Mouse (Mus musculus): ENCODE data around the gene Adgrf4.

DNA sequence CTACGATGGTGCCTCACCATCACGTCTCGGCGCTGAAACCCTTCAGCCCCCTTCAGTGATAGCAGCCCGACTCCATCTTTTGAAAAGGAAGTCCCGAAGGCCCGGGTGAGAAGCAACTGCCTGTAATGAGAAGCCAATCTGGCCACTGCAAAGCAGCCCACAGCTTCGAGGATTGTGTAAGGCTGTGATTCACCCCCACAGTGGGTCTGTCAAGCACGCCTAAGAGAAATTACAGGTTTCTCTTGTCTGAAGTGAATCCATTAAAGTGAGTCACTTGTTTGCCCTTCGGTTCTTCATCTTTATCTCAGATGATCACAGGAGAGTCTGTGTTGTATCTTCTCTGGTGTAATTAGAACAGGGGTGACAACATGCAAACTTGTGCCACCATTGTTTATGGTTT, at the start of gene Adgrf4:
- TF ChIP-seq CTCF (IDR thresholded peaks at IDR 0.05; ENCODE audit: control insufficient read depth, insufficient read depth, insufficient read length) (no peak), USF1 (IDR thresholded peaks at IDR 0.05; ENCODE audit: low read depth) (no peak), MYOG (IDR thresholded peaks at IDR 0.05; ENCODE audit: control insufficient read depth, extremely low read depth, insufficient read length) (no peak), CEBPB (IDR thresholded peaks at IDR 0.05; ENCODE audit: low read depth) (no peak), MYOD1 (IDR thresholded peaks at IDR 0.05; ENCODE audit: control insufficient read depth, insufficient read length, low read depth) (no peak), MAX (IDR thresholded peaks at IDR 0.05) (no peak)

Data from C2C12 (cell line).